Mouse (Mus musculus) granulocyte monocyte progenitor cell, adult 5-6 weeks (primary cell): ENCODE results near the gene Tiparp. TPM values are rescaled to one million over a fixed set of nuclear protein-coding genes. Genes with fewer than 3 reads are reported as not detected.

Source experiments
- total RNA-seq, 2 experiments: library from RNA; stranded (forward) in 1 of 2; stranded (reverse) in 1 of 2; fragments of 200-712, 200-1000 nt in 1 of 2; fragments of >200 nt in 1 of 2; fragmentation: Nextera tagmentation in 1 of 2; gene quantifications; 2 replicates each; pipeline ENCODE4 v1.2.3; 2014 to 2017

Tiparp gene
- total RNA-seq, 2 experiments from 2014 or later: 10.0 to 30.0 TPM

Other genes with a start within 250 kb of the Tiparp start
- gene Ssr3, start 135.8 kb upstream of the Tiparp start, total RNA-seq (2014; fragmentation: Nextera tagmentation): 316 and 354 TPM in 2 replicates
- 429 and 473 TPM in 2 replicates for gene Ssr3, start 135.8 kb upstream of the Tiparp start, total RNA-seq (2017)
- gene Lekr1, start 137.8 kb downstream of the Tiparp start, total RNA-seq (2014; fragmentation: Nextera tagmentation): 1.9 and 2.7 TPM in 2 replicates
- gene Lekr1, start 137.8 kb downstream of the Tiparp start, total RNA-seq (2017): 5.9 and 11.2 TPM in 2 replicates